Mouse (Mus musculus): ENCODE results near the gene Cdyl.

Cdyl gene

DNA sequence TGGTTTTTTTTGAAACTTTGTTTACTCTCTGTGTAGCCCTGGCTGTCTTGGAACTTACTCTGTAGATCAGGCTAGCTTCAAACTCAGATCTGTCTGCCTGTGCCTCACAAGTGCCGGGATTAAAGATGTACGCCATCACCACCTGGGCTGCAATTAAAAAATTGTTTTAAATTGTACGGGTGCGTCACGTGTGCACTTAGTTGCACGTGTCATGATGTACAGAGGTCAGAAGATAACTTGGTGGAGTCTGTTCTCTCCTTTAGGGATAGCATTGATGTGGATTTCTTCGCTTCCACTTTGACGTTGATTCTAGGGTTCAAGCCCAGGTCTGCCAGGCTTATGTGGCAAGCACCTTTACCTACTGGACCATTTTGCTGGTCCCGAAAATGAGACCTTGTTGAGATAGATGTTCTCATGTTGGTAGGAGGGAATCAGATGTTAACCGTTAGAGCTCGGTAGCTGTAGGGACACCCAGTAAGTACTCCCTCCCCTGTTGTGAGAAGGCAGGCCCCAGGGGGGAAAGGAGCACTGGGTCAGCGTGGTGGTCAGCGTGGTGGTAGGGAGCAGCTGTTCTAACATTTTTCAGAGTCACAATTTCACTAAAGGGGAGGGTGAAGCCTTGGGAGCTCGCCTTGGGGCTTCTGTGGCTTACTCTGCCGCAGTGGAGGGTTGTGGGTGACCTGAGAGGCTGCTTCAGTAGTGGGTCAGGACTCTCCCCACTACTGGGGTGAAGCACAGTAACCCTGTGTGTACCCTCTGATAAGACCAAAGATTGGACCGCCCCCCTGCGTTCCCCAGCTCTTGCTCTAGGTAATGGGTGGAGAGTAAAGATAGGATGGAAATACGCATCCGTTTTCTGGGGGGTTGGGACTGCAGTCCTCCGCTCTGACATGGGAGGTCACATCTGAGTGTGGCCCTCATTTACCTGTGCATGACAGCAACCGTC, 97.0 kb downstream of the Cdyl start:
- no peak for DNase-seq (ENCODE audit: low read depth, low spot score)

DNA sequence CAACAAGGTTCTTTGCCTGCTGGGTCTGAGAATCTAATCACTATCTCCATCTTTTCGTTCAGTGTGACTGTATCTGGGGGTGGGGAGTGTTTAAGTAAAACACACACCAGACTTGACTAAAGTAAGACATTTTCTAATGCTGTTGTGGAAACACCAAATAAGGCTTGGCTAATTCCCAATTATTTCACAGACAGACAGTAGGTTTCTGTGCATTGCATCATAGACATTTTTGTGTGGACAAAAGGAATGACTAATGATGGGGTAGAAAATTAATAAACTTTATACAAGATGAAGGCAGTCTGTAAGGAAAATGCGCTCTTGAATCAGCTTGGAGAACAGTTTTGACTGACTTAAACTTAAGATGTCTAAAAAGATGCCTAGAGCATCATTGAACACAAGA, 100.7 kb downstream of the Cdyl start:
- no peak for DNase-seq (ENCODE audit: low read depth, low spot score)

DNA sequence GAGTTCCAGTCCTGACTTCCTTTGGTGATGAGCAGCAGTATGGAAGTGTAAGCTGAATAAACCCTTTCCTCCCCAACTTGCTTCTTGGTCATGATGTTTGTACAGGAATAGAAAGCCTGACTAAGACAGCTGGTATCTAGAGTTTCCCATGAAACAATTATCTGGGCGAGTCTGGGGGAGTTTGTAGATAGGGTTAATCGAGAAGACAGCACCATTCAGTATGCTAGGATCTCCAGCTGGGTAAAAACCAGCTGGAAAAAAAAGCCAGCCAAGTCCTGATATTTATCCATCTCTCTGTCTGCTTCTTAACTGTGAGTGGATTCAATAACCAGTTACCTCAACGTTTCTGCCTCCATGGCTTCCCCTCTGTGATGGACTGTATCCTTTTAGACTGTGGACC, 104.9 kb downstream of the Cdyl start:
- no peak for DNase-seq (ENCODE audit: low read depth, low spot score)

DNA sequence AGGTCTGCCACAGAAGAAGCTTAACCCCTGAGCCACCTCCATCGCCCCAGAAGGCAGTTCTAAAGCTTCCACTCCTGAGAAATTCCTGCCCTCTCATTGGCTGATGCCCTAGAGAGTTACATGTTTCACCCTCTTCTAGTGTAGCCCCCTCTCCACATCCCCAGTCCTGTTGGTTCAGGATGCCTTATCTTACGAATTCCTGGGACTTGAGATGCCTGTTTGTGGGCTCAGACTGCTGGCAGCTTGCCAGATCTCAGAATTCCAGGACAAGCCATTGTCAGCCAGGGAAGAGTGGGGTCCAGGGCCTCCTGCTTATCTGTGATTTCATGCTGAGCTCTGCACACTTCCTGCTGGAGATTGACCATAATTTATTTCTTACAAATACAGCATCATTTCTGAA, 106.2 kb downstream of the Cdyl start:
- DNase-seq (ENCODE audit: low read depth, low spot score) = peak; percentile 32

DNA sequence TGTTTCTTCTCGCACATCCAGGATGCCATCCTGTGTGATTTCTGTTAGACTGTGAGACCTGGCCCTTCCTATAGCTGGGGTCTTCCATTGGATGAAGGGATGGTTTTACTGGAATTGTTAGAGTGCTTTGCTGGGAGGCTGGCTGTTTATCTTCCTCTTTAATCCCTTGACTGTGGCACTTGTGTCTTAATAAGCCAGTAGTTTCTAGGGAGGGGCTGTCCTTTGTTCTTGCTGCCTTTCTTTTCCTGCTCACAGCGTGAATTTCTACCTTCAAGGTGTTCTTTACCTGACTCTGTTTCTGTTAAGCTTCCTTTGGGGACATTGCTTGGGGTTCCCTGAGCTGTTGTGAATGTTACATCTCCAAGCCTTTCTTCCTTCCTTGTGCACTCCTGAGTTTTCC, 110.0 kb downstream of the Cdyl start:
- DNase-seq (ENCODE audit: low read depth, low spot score) = no peak

DNA sequence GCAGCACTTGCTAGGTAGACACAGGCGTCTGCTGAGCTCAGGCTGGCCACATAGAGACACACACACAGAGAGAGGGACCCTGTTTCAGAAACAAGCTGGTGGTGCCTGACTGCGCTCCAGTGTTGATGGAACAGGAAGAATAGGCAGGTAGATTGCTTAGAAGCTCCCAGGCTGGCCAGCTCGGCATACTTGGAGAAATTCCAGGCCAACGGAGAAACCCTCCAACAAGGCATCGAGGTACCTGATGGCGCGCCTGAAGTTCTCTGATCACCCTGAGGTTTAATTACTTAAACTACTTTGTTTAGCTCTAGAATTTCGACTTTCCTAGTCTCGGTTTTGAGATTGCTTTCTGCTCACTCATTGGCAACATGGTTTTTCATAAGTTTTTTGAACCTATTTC, 110.8 kb downstream of the Cdyl start:
- DNase-seq (ENCODE audit: low read depth, low spot score) = no peak

DNA sequence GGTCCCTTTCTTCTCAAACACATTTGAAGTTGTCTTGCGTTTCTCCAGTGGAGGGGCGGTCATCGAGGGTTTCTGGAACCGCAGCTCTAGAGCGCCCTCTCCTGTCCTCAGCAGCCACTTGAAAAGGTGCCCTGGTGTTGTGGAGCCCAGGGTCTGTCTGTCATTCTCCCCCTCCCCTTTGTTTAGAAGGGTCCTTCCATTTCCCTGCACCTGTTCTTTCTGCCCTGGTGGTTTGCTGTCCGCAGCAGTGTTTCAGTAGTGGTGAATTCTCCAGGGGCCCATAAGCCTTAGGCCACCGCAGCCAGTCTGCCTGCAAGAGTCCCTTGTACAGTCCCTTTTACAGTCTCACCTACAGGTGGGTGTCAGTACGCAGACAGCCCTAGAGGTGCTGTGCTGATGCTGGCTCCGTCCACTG, 112.3 kb downstream of the Cdyl start:
- DNase-seq (ENCODE audit: low read depth, low spot score) = no peak

DNA sequence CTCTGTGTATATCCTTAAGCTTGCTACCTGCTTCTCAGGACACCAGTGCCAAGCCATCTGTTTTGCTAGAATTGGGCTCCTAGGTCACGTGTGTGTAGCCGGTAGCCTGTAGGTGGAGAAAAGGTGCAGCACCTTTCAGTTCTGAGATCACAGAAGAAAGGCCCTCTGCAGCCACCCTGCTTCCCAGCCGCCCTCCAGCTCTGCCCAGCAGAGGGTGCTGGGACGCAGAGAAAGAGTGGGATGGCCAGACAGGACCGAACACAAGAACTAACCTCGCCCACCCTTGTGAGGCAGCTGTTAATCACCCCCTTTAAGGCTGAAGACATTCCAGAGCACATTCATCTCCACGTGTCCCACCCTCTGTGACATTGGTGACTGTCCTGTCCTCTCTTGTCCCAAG, 114.1 kb downstream of the Cdyl start:
- DNase-seq (ENCODE audit: low read depth, low spot score) = no peak

DNA sequence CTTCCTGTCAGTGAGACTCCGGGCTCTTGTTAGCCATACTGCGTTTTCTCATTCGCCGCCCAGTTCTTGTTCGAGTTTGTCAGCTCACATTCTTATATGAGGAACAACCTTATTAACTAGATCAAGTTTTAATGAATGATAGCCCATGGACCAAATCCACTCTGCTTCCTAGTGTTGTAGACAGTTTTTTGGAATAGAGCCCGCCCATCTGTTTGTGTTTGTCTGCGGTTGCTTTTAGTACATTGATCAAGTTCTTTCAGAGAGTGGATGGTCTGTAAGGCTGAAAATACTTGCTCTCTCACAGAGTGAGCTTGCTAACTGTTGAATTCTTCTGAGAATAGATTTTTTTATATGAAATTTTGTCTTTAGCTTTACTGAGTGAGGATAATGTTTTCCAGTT, 116.5 kb downstream of the Cdyl start:
- no peak for DNase-seq (ENCODE audit: low read depth, low spot score)

DNA sequence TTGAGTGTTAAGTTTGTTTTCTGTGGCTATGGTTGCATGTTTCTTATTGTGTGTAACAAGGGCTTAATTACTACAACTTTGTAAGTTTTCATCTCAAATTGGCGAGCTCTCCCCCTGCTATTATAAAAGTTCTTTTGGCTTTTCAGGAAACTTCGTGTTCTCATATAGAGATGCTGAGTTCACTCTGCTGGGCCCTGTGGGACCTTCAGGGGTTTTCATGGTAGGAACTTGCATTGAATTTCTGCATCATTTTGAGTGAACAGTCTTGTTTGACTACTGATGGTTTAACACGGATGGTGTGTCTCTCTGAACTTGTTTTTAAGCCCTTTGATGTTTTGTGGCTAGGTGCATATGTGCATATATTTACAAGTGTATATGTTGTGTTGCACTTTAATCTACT, 121.1 kb downstream of the Cdyl start:
- DNase-seq (ENCODE audit: low read depth, low spot score) = no peak

DNA sequence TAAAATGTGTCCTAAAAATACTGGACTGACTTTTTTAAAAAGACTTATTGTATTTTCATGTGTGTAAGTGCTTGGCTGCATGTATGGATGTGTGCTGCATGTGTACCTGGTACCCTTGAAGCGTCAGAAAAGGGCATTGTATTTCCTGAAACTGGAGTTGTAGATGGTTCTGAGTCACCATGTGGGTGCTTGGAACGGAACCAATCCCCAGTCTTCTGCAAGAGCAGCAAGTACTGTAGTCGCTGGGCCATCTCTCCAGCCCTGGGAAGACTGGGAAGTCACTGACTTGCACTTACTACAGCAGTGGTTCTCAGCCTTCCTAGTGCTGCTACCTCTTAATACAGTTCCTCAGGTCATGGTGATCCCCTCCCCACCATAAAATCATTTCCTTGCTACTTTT, 122.1 kb downstream of the Cdyl start:
- DNase-seq (ENCODE audit: low read depth, low spot score) = no peak

DNA sequence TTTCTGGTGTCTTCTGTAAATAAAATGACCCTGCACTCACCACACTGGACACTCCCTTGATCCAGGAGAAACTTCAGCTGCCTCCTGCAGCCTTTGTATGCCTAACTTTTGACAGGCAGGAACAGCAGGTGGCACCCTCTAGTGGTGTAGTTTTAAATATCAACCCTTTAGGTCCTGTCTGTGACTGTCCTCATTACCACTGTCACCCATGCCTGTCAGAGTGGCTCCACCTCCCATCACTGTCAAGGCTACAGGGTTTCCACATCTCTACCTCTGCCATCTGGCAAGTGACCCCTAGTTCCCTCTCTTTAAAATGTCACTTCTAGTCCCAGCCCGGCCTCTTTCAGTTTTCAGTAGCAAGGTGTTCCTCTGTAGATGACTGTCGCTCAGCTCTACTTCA, 123.3 kb downstream of the Cdyl start:
- DNase-seq (ENCODE audit: low read depth, low spot score) = no peak

DNA sequence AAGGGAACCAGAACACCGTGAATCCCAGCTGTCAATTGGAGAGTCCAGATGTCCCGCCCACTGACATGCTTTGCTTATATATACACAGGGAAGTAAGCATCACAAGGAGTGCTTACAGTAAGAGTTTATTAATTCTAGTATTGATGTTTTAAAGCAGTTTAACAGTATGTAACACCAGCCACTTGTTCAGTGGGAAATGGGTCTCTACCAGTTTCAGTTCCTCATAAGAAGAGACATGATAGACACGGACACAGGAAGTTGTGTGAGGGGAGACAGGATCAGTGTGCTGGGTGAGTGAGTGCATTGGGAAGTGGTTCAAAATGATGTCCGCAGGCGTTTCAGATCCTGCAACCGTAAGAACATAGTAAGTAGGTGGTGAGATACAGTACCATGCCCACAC, 123.9 kb downstream of the Cdyl start:
- no peak for DNase-seq (ENCODE audit: low read depth, low spot score)

DNA sequence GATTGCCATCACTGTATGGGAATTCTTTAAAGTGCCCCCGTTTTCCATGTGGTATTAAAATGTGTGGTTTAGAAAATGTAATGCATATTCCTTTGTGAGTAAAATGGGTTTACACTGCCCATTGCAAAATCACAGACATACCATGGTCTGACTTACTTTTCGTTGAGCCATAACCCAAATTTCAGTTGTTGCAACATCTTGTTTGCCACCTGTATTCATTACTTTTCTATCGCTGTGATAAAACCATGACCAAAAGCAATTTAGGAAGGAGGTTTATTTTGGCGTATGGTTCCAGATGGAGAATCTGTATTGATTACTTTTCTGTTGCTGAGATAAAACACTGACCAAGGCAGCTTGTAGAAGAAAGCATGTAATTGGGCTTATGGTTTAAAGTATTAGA, 124.6 kb downstream of the Cdyl start:
- no peak for DNase-seq (ENCODE audit: low read depth, low spot score)

DNA sequence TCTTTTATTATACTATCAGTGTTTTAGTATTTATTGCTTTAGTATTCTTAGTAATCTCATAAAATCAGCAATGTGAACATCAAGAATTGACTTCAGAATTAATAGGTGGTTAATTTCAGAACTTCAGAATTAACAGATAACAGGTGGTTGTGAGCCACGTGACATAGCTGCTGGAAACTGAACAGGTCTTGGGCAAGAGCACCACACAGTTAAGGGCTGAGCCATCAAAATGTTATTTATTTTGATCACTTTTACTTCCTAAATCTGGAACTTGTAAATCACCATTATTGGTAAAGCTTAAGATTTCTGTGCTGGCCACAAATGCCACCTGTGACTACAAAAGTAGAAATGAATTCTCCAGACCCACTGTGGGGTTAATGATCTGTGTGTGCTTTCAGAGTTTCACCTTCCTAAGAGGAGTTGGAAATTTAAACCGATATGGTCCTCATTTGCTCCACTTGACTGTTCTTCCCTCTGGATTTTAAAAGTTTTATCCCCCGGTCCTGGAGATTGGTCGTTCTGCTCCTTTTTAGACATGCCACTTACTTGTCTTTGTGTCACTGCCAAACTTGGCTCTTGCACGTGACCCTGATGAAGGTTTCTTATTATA, 125.8 kb downstream of the Cdyl start:
- DNase-seq (ENCODE audit: low read depth, low spot score) = no peak

DNA sequence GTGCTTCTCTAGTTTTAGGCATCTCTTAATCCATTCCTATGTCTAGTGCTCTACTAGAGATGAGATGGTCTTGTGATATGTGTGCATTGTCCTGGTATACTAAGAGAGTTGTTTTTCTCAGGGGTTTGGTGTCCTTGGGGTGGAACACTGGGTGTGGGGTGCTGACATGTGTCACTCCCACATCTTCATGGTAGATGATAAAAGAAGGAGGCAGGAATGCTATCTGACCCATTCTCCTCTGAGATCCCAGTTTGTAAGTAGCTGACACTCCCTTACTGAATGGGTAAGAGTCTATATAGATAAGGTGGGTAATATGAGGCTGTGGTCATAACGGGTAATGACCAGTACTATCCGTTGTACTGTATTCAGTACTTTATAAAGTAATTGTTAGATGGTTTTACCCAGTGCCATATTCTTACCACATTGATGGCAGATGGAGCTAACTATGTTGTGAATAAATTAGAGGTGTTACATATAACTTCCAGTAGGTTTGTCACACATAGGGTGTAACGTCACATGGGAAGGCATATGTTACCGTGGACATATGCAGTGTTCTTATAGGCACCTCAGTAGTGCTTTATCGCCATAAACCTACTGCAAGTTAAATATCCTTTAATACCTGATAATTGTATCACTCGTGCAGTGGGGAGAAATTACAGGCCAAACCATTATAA, 127.2 kb downstream of the Cdyl start:
- no peak for DNase-seq (ENCODE audit: low read depth, low spot score)

DNA sequence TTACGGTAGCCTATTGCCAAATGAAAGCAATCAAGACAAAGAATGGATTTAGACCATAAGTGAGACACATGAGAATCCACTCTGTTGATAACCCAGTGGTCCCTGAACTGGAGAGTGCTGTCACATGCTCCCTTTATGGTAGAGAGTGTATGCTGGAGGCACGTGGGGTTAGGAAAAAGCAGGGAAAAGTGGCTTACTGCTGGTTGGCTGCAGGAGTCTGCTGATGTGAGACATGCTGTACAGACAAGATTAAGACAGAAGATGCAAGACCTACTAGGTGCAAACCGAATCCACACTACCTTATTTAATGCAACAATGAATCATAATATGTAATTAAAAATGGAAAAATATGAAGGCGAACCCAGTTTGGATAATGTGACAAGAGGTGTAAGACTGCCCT, 129.9 kb downstream of the Cdyl start:
- DNase-seq (ENCODE audit: low read depth, low spot score) = no peak

DNA sequence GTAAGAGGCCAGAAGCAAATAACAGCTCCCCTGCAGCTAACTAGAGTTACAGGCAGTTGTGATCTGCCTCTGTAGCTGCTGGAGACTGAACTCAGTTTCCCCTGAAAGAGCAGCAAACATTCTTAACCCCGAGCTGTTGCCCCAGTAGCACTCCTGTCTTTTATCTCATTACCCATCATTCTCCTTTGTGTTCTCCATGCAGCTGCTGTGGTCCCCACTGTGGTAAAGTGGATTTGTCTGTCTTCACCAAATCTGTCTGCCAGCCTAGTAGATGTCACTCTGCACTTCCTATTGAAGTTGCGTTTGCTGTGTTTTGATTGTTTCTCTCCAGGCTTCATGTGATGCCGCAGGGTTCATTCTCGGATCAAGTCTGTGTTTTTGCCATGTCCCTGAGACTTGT, 130.8 kb downstream of the Cdyl start:
- DNase-seq (ENCODE audit: low read depth, low spot score) = no peak

DNA sequence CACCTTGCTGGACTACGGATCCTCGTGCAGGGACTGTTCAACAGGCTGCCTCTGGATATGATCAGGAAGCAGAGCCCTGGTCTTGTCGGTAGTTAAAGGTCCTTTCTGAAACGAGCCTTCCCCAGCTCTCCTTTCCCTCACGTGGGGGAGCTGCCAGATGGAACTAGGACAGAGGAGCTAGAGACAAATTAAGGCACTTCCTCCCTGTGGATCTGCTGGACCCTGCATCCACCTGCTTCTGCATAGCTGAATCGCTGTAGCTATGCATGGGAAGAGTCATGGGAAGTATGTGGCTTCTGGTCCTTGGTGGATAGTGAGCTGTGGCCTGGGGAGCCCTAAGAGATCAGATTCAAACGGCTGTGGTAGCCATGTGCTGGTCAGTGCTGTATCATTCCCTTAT, 134.7 kb downstream of the Cdyl start:
- no peak for DNase-seq (ENCODE audit: low read depth, low spot score)

DNA sequence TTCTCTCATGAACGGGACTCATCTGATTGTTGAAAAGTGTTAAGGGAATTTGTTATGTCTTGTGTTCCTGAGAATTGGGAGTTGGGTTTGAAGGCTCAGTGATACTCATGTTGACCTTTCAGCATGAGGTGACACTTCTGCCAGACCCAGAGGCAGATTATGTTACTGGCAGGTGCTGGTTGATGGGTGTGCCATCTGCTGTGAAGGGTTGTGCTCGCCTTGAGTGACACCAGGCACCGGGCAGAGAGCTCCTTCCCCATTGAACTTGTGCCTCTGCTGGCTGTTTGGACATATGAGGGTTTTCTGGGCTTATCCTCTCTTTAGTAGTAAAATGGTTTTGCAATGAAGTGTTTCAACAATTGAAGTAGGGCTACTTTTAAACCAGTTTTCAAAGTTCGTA, 135.1 kb downstream of the Cdyl start:
- no peak for DNase-seq (ENCODE audit: low read depth, low spot score)

DNA sequence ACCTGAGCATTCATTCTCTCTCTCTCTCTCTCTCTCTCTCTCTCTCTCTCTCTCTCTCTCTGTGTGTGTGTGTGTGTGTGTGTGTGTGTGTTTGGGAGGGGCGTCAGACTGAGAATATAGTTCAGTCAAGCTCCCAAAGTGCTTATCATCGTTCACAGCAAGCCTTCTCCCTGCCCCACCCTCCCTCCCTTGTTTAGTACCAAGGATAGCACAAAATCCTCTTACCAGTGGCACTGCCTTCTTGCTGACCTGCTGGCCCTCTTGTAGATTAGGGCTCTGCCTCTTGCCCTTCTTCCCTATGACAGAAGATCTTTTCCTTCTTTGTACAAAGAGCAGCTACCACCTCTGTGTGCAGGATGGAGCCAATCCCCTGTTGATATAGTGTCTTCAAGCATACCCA, 136.3 kb downstream of the Cdyl start:
- DNase-seq (ENCODE audit: low read depth, low spot score) = no peak

DNA sequence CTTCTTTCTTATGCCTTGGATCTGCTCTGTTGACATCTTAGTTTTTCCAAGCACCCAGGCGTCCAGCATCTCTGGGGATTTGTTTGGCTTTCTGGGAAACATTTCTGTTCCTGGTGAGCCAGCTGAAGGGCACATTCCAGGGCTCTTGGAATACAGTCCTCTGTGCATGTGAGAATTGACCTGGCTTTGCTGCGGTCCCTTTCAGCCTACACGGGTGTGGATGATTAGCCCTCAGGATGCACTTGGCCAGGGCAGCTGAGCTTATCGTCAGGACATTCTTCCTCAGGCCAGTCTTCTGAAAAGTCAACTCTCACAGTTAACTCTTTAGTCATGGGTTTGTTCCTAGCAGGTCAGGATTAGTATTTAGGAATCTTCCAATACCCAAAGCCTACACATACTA, 136.7 kb downstream of the Cdyl start:
- DNase-seq (ENCODE audit: low read depth, low spot score) = no peak

Measured in embryo, embryonic 11.5 days (tissue).